Mouse (Mus musculus) c-Kit-positive CD71-negative TER-119-negative erythroid progenitor cells, embryonic 14.5 days (primary cell): ENCODE results near the gene Leo1.

ENCODE experiments used
- DNase-seq: peaks from one replicate; pipeline ENCODE4 v3.0.0-alpha.2; 2013; ENCODE audit warnings: low read depth

Gene Leo1

GRCm38 (mm10) chr9:75440796-75441666, at the start of gene Leo1:
TSS of gene Leo1 (plus strand) at chr9:75441524.
- DNase-seq, result peak; percentile 68

DNA sequence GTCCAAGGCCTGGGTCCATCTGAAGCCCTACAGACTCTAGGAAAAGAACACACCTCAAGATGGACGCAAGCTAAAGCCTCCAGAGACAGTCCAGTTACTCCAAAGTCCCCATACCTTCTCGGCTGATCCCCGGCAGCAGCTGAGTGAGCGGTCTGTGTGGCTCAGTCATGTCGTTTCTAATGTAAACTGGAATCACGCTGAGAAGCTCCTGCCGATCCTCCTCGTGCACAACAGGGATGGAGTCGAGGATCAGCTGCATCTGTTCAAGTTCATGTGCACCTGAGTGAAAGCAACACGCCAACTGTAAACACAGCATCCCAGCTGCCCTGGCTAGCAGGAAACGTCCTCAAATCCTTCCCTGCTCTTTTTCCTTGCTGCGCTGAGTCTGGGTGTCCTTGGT, 48.1 kb upstream of the Leo1 start:
- DNase-seq, result no peak

DNA sequence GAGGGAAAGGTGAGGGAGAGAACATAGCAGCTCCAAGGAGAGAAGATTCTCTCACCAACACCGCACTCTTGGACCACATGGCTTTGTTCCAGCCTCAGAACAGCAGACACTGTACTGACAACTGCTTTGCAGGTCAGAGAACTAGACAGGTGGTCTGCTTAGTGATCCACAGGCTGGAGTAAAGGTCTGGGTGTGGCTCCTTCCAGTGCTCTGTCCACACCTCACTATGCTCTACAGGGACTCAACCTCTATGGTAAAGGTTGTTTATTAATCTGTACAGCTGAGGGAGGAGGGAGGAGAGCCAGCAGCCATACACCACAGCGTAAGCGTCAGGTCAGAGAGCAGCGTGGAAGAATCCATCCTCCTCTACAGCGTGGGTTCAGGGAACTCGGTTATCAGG, 45.4 kb upstream of the Leo1 start:
- DNase-seq, result no peak

DNA sequence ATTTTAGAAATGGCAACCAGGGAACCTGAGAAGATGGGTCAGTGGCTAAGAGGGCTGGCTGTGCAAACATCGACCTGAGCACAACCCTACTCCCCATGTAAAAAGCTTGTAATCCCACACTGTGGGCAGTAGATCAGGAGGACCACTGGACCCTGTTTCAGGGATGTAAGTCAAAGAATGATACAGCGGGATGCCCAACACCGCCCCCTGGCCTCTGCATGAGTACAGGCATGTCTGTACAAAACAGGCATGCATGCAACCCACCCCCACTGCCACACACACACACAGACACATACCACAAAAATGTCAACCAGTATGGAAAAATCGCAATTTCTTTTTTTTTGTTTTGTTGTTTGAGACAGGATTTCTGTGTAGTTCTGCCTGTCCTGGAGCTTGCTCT, 42.3 kb upstream of the Leo1 start:
- no peak for DNase-seq

- DNase-seq, result no peak
Observed at GRCm38 (mm10) chr9:75400639-75401038, 40.7 kb upstream of the Leo1 start.

GRCm38 (mm10) chr9:75401593-75402504, 39.5 kb upstream of the Leo1 start:
- DNase-seq, result no peak

- no peak for DNase-seq
Observed at GRCm38 (mm10) chr9:75403520-75403919, 37.8 kb upstream of the Leo1 start.

DNA sequence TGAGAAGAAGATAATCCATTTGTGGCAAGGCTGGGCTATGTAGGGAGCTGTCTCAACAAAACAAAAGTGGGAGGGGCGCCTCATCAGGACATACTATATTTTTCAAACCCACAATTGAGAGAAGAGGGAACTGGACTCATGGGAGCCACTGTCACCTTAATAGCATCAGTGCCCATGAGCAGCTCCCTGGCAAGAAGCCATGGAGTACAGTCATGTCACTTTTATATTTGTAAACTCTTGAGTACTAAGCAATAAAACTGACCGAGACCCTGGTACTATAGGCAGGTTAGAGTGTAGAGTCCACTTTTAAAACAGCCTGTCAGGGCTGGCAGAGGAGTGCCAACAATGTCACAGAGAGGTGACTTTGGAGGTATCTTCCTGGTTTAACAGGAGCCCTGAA, 35.2 kb upstream of the Leo1 start:
- DNase-seq, result no peak

- DNase-seq, result peak; percentile 73
Observed at GRCm38 (mm10) chr9:75407803-75408202, 33.5 kb upstream of the Leo1 start.

DNA sequence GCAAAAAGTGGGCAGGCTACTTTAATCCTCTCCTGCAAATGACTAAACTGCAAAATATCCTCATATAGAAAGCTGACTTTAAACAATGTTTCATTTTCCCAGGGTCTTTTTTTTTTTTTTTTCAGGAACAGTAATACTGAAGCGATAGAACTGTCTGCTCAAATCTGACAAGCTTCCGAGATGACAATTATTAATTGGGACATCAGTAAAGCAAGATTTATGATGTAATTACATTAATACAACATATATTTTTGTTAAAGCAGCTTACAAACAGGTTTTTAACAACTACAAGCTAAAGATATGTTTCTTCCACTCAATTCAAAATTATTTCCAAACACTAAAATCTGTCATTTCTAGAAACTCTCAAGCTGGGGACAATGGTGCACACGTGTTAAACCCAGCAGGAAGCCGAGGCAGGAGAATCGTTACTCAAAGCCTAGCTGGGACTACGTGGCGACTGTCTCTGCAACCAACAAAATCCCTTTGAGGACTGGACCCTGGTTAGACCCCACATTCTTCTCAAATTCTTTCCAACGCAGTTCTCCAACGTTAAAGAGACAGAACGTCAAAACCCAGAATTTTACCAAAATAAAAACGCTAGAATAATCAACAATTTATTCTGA, 33.0 kb upstream of the Leo1 start:
- DNase-seq, result no peak

DNA sequence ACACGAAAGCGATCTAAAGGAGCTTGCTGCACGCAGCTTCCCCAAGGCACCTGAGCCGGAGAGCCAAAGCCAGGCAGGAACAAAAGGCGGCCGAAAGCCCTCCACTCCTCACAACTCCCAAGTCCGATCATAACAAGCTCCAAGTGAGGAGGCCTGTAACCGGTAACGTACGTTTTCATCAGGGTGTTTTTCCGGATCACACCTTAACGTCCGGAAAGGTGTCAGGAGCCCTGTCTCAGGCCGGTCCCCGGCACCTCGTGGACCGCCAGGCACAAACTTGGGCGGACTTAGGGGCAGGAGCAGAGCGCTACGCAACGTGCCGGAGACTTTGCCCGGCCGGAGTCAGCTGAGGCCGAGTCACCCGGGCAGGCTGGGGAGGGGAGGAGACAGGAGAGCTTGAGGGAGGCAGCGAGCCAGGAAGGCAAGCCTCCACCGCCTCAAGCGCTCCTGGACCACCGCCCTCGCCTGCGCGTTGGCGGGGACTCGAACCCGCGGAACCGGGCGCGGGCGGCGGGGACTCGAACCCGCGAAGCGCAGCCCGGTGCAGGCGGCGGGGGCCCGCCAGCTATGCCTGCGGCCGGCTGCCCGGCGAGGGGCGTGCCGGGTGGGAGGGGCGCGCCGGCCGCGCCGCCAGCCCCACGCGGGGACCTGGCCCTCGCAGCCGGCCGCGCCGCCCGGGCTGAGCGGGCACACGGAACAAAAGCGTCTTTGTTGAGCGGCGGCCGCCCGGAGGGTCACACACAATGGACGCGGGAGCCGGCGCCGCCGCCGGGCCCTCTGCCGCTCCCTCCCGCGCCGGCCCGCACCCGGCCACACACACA, 32.1 kb upstream of the Leo1 start:
- no peak for DNase-seq

GRCm38 (mm10) chr9:75409852-75410378, 31.4 kb upstream of the Leo1 start, which contains the start of gene Mapk6:
TSS of gene Mapk6 (minus strand) at chr9:75410005.
- DNase-seq, result peak; percentile 86

DNA sequence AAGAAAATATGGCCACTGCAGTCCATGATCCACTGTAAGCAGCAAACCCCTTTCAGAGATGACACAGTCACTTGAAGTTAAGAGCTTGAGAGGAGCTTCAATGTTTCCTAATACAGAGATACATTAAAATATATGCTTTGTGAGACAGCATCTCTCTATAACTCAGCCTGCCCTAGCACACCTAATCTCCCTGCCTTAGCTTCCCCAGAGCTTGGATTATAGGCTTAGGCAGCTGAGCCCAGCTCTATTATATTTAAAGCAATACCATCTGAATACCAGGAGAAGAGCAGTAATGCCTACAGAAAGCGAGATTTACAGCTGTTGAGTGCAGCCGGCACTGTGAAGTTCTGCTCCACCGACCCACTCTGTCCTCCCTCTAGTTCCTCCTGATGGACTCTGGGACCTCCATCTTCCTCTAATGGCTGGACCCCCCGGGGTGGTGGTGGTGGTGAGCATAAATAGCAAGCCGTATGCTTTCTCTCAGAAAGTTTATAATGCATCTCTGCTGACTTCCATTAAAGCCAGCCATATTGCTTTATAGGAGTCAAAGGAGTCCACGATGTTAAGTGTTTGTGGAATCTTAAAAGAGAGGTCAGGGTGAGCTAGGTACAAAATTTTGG, 30.3 kb upstream of the Leo1 start:
- DNase-seq, result no peak

DNA sequence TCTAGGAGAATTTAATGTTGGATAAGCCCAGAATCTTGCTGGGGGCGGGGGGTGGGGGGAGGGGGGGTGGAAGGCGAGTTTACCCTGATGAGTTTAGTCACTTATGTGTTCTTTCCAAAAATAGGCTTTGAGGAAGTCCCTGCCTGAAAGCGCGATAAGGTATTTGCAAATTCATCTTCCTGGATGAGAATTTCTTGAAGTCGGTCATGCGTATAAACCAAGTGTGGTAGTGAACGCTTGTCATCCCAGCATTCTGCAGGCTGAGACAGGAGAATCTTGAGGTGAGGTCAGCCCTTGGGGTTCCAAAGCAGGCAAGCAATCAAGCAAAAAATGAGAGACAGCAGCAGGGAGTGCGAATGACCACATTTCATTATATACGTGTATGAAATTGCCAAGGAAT, 29.7 kb upstream of the Leo1 start:
- DNase-seq, result no peak

DNA sequence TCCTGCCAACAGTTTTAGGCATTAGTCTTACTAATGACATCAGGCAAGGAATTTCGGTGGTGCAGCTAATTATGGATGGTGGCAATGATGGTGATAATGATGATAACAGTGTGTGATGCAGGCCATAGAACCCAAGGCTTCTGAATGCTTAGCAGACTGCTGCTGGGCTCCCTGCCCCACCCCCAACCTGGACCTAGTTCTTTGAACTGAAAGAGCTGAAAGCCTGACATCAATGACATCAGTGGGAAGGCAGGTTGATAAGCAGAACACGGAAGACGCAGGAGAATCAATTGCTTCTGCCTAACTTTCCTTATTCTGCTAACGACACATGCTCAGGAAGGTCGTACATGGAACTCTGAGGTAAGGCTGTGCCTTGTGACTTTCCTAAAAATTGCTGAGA, 28.1 kb upstream of the Leo1 start:
- DNase-seq, result no peak

DNA sequence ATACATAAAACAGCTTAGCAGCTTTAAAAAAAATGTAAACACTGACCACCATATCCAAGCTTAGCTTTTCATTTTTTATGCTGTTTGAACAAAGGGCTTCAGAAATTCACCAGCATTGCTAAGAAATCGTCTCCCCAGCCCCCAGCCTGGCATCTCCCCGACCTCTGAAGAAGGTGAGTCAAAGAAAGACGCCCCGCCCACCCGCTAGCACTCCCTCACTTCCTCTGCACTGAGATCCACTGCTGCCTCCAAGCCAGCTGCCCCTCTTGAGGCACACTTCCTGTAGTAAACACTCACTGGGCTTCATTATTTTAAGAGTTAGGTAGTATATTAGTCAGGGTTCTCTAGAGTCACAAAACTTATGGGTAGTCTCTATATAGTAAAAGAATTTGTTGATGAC, 27.1 kb upstream of the Leo1 start:
- DNase-seq, result no peak

- DNase-seq, result no peak
Observed at GRCm38 (mm10) chr9:75422251-75422691, 19.1 kb upstream of the Leo1 start.

DNA sequence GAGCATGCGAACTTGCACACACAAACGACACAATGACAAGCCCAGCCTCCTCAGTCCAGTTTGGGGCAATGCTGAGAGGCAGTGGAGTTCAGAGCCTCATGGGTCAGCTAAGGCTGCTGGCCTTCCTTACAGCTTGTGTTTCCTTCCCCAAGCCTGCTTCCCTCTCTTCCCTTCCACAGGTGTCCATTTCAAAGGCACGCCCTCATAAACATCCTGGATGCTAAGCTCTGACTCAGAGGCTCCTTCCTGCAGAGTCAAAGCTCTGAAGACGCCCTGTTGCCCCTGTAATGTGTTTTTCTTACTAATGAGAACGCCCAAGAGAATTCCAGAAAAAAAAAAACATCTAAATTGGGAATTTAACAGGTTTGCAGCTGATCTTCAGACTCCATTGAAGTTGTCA, 17.6 kb upstream of the Leo1 start:
- no peak for DNase-seq

GRCm38 (mm10) chr9:75424358-75425150, 16.8 kb upstream of the Leo1 start:
- no peak for DNase-seq

- no peak for DNase-seq
Observed at GRCm38 (mm10) chr9:75425796-75426391, 15.4 kb upstream of the Leo1 start.
